Mouse (Mus musculus) megakaryocyte, adult 5-6 weeks (primary cell): ENCODE data around the gene Cysrt1. TPM values are rescaled to one million over a fixed set of nuclear protein-coding genes. Genes with fewer than 3 reads are reported as not detected.

Source experiments
- ATAC-seq: 2 replicates; pipeline ENCODE4 v1.8.0; 2016; ENCODE audit warnings: mild to moderate bottlenecking, inconsistent platforms; ENCODE audit not compliant: poor library complexity, severe bottlenecking
- total RNA-seq, 2 experiments: library from RNA; stranded (forward) in 1 of 2; stranded (reverse) in 1 of 2; fragments of 153-499, 151-499 nt in 1 of 2; fragments of 221-1000, 200-1000 nt in 1 of 2; gene quantifications; 2 replicates each; pipeline versions ENCODE4 v1.2.3 to v1.2.4; 2015 to 2017

Cysrt1 gene
- total RNA-seq, 2 experiments from 2014 or later = not detected

- ATAC-seq = no peak
These were observed 4.1 kb downstream of the Cysrt1 start for GRCm38 (mm10) chr2:25238106-25238505.

- ATAC-seq = no peak
These were observed 4.7 kb downstream of the Cysrt1 start for GRCm38 (mm10) chr2:25237522-25237921.

GRCm38 (mm10) chr2:25236614-25237013 lies 5.6 kb downstream of the Cysrt1 start, which contains the start of gene Rnf224:
Gene Rnf224, minus strand, starts transcription at chr2:25236787.
- no peak for ATAC-seq

GRCm38 (mm10) chr2:25234551-25235220 lies 7.6 kb downstream of the Cysrt1 start:
- no peak for ATAC-seq

GRCm38 (mm10) chr2:25234050-25234449 lies 8.2 kb downstream of the Cysrt1 start, which contains the start of gene Slc34a3:
Gene Slc34a3, minus strand, starts transcription at chr2:25234364.
- ATAC-seq = no peak

GRCm38 (mm10) chr2:25233421-25233820 lies 8.8 kb downstream of the Cysrt1 start:
- peak; percentile 55 for ATAC-seq

- no peak for ATAC-seq
These were observed 11.2 kb downstream of the Cysrt1 start for GRCm38 (mm10) chr2:25231038-25231437.

GRCm38 (mm10) chr2:25230581-25230980 lies 11.7 kb downstream of the Cysrt1 start:
- no peak for ATAC-seq

GRCm38 (mm10) chr2:25229582-25229981 lies 12.7 kb downstream of the Cysrt1 start:
- no peak for ATAC-seq

GRCm38 (mm10) chr2:25228995-25229530 lies 13.2 kb downstream of the Cysrt1 start:
- ATAC-seq = no peak

- ATAC-seq = peak; percentile 48
These were observed 13.8 kb downstream of the Cysrt1 start for GRCm38 (mm10) chr2:25228431-25228889.

GRCm38 (mm10) chr2:25227406-25227805 lies 14.8 kb downstream of the Cysrt1 start:
- ATAC-seq = no peak

GRCm38 (mm10) chr2:25226864-25227263 lies 15.4 kb downstream of the Cysrt1 start:
- ATAC-seq = no peak

- ATAC-seq = no peak
These were observed 16.4 kb downstream of the Cysrt1 start for GRCm38 (mm10) chr2:25225811-25226379.

GRCm38 (mm10) chr2:25224766-25225752 lies 17.2 kb downstream of the Cysrt1 start:
- ATAC-seq = peak; percentile 73

- no peak for ATAC-seq
These were observed 17.8 kb downstream of the Cysrt1 start, which contains the start of gene Tubb4b for GRCm38 (mm10) chr2:25224492-25224765. Gene Tubb4b, minus strand, starts transcription at chr2:25224702.

GRCm38 (mm10) chr2:25223681-25224491 lies 18.4 kb downstream of the Cysrt1 start:
- peak; percentile 50 for ATAC-seq

- no peak for ATAC-seq
These were observed 20.9 kb downstream of the Cysrt1 start for GRCm38 (mm10) chr2:25221331-25221772.

- no peak for ATAC-seq
These were observed 23.8 kb downstream of the Cysrt1 start, which contains the start of gene Fam166a for GRCm38 (mm10) chr2:25218445-25218844. Gene Fam166a, plus strand, starts transcription at chr2:25218745.

- no peak for ATAC-seq
These were observed 24.6 kb downstream of the Cysrt1 start for GRCm38 (mm10) chr2:25217666-25218065.
